ENCODE assay signal across 8 mouse cellular contexts in genomic region chr17:69969816-69970750, GRCm38 (mm10). TPM values are rescaled to one million over a fixed set of nuclear protein-coding genes. Genes with fewer than 3 reads are reported as not detected.
DNase-seq lines count a peak whose midpoint lies in the region; ATAC-seq and TF ChIP-seq lines count a peak whose summit lies in the region.

No protein-coding gene starts in this region.

- peak; percentile 43 for ATAC-seq in forebrain, embryonic 11.5 days (replicated peaks; ENCODE audit: low FRiP score)
- peak; percentile 46 for ATAC-seq in midbrain, embryonic 16.5 days

- intact Hi-C loops in gastrocnemius, postnatal 14 days (cut with DNase I; ENCODE audit: low total_unique reads) = no loop called here

- no peaks in the 10 kb centered on the region for H3K36me3 ChIP-seq in forebrain, embryonic 11.5 days (ENCODE audit: control insufficient read depth, insufficient read depth, low read length)
- no peaks in the 10 kb centered on the region for H3K36me3 ChIP-seq in midbrain, embryonic 16.5 days (ENCODE audit: control insufficient read depth, insufficient read depth, low read length)

- H3K9me3 ChIP-seq in forebrain, embryonic 11.5 days (ENCODE audit: control insufficient read depth, low read length) = no peaks in the 10 kb centered on the region
- no peaks in the 10 kb centered on the region for H3K9me3 ChIP-seq in midbrain, embryonic 16.5 days (replicated peaks; ENCODE audit: control insufficient read depth, low read length, poor library complexity, severe bottlenecking)

- H3K4me2 ChIP-seq in forebrain, embryonic 11.5 days (ENCODE audit: low read depth, low read length, severe bottlenecking) = peak overlapping the region; percentile 92
- peak overlapping the region; percentile 83 for H3K4me2 ChIP-seq in midbrain, embryonic 16.5 days (ENCODE audit: low read length)

- peaks cover 14% of the 10 kb centered on the region for H3K27me3 ChIP-seq in forebrain, embryonic 11.5 days (ENCODE audit: control insufficient read depth, insufficient read depth, low read length)
- H3K27me3 ChIP-seq in midbrain, embryonic 16.5 days (ENCODE audit: control insufficient read depth, insufficient read depth, low read depth, low read length) = no peaks in the 10 kb centered on the region

- H3K4me3 ChIP-seq in forebrain, embryonic 11.5 days (ENCODE audit: low read depth, low read length) = peak overlapping the region; percentile 57
- H3K4me3 ChIP-seq in midbrain, embryonic 16.5 days (ENCODE audit: low read depth, low read length) = peak overlapping the region; percentile 90

- WGBS in forebrain, embryonic 11.5 days = under 1% methylated on average over 42 of the region's 43 CpGs
- under 1% methylated on average over 43 of the region's 43 CpGs for WGBS in midbrain, embryonic 16.5 days

- no peak overlapping the region for H3K27ac ChIP-seq in forebrain, embryonic 11.5 days (ENCODE audit: low read depth, low read length)
- H3K27ac ChIP-seq in midbrain, embryonic 16.5 days (ENCODE audit: low read length) = peak overlapping the region; percentile 92

- peak; percentile 6 for DNase-seq in kidney, postnatal 10 days
- no peak for DNase-seq in kidney, adult 8-10 months
- DNase-seq in brain, embryonic 14.5 days (ENCODE audit: low read depth) = peak; percentile 63
- peak; percentile 54 for DNase-seq in forebrain, embryonic 11.5 days (ENCODE audit: low spot score)
- DNase-seq in layer of hippocampus, postnatal 25 days (ENCODE audit: extremely low spot score in 1 of 2, low spot score in 1 of 2) = peak; percentile 33 to 43
- no peak for DNase-seq in urinary bladder, adult 2 months (ENCODE audit: low spot score)
- no peak for DNase-seq in gastrocnemius, postnatal 14 days

- H3K4me1 ChIP-seq in forebrain, embryonic 11.5 days (replicated peaks; ENCODE audit: control insufficient read depth, insufficient read depth, low read length) = peaks cover 3% of the 10 kb centered on the region; the same call in 1 of the 2 replicates
- peaks cover 3% of the 10 kb centered on the region for H3K4me1 ChIP-seq in midbrain, embryonic 16.5 days (ENCODE audit: control insufficient read depth, insufficient read depth, low read length)

- H3K9ac ChIP-seq in forebrain, embryonic 11.5 days (ENCODE audit: low read length) = peak overlapping the region; percentile 59
- H3K9ac ChIP-seq in midbrain, embryonic 16.5 days (ENCODE audit: low read depth, low read length) = peak overlapping the region; percentile 94

- TF ChIP-seq POLR2A in brain, embryonic 14.5 days (IDR thresholded peaks at IDR 0.05; ENCODE audit: borderline replicate concordance, extremely low read depth, insufficient read depth, insufficient read length, poor library complexity, severe bottlenecking) = no peak

- TF ChIP-seq CTCF in brain, embryonic 14.5 days (IDR thresholded peaks at IDR 0.05; ENCODE audit: borderline replicate concordance, extremely low read depth, insufficient read depth, insufficient read length) = no peak

RNA-seq across cellular contexts. Expression of gene Dlgap1, which starts 1.2 kb away (rescaled TPM):
- polyA plus RNA-seq in brain, embryonic 14.5 days (2012; rRNA removed) = 19.4 and 25.4 TPM in 2 replicates
- polyA plus RNA-seq in forebrain, embryonic 11.5 days (2014; fragmentation: Nextera tagmentation; extraction: Ambion mirVana) = 2.0 and 3.0 TPM in 2 replicates
- 100 to 1,000 TPM; 490 to 540 TPM for total RNA-seq in layer of hippocampus, postnatal 25 days (2021)
- polyA plus RNA-seq in midbrain, embryonic 16.5 days (2015; fragmentation: Nextera tagmentation; extraction: Ambion mirVana) = 32.4 and 34.5 TPM in 2 replicates
- polyA plus RNA-seq in urinary bladder, adult 2 months (2012; rRNA removed) = 1.6 and 2.5 TPM in 2 replicates
- total RNA-seq in gastrocnemius, postnatal 14 days (2021) = under 1 TPM; 0.40 to 0.47 TPM

Comparison
In these comparisons a context has a peak if more than half of its experiments do, and no peak if none do; other contexts are left out.
1. DNase-seq: peak in kidney, postnatal 10 days (single experiment), brain, embryonic 14.5 days (single experiment), forebrain, embryonic 11.5 days (single experiment) and layer of hippocampus, postnatal 25 days (2 of 2); none in kidney, adult 8-10 months (0 of 2), urinary bladder, adult 2 months (single experiment) and gastrocnemius, postnatal 14 days (single experiment).